Mouse (Mus musculus): ENCODE data around the gene Bmp2k.

DNA sequence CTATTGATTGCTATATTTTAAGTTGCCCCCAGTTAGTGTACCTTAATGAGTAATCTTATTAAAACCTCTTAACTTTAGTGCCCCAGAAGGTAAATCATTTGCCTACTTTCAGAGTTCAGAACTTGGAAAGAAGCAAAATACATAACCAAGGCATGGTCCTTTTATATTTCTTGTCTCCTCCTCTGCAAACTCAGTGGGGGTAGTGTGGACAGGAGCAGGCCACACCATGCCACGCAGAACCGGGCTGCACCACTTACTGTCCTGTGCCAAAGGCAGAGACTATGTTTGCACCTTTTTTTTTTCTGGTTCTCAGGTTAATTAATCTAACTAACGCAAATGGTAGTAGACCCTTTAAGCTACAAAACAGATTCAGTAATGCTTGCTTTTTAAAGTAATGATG lies 91.9 kb downstream of the Bmp2k start:
- TF ChIP-seq SMC3 (IDR thresholded peaks at IDR 0.05; ENCODE audit: low read depth, low read length) (no peak), USF2 (conservative IDR thresholded peaks at IDR 0.05; ENCODE audit: low read depth, low read length) (no peak), CTCF (conservative IDR thresholded peaks at IDR 0.05 in 1 of 2, IDR thresholded peaks at IDR 0.05 in 1 of 2; ENCODE audit: low read depth in 2 of 2, low read length in 2 of 2) (no peak), EP300 (IDR thresholded peaks at IDR 0.05; ENCODE audit: low read length) (no peak), ZC3H11A (IDR thresholded peaks at IDR 0.05; ENCODE audit: low read depth, low read length) (no peak), ETS1 (conservative IDR thresholded peaks at IDR 0.05; ENCODE audit: low read depth, low read length) (no peak), RAD21 (IDR thresholded peaks at IDR 0.05; ENCODE audit: low read depth, low read length) (no peak), MEF2A (IDR thresholded peaks at IDR 0.05; ENCODE audit: borderline replicate concordance, low read depth, low read length) (no peak), MXI1 (IDR thresholded peaks at IDR 0.05; ENCODE audit: low read depth, low read length) (no peak), POLR2A (IDR thresholded peaks at IDR 0.05; ENCODE audit: low read depth, low read length) (no peak), E2F4 (IDR thresholded peaks at IDR 0.05; ENCODE audit: insufficient replicate concordance, low read depth, low read length) (no peak)

All from CH12.LX (cell line).